Mouse (Mus musculus): Measurements from ENCODE around the gene Gpr158. TPM values are rescaled to one million over a fixed set of nuclear protein-coding genes. Genes with fewer than 3 reads are reported as not detected.

Gpr158 gene
- polyA plus RNA-seq, 1 experiment from 2014 or later = 5.3 TPM

GRCm38 (mm10) chr2:21864061-21864460 is 496.7 kb downstream of the Gpr158 start:
- Histone ChIP-seq H3K4me2 (no peak overlapping the region), H3K4me1 (no peaks in the 10 kb centered on the region), H3K9me3 (no peaks in the 10 kb centered on the region), H3K36me3 (replicated peaks) (no peaks in the 10 kb centered on the region), H3K27ac (no peak overlapping the region), H3K9ac (no peak overlapping the region), H3K27me3 (replicated peaks) (no peaks in the 10 kb centered on the region), H3K4me3 (no peak overlapping the region)
- no peak for ATAC-seq (replicated peaks)

Other genes with a start within 250 kb of the Gpr158 start
- gene Enkur, start 162.2 kb upstream of the Gpr158 start, polyA plus RNA-seq (2015; fragmentation: Nextera tagmentation; extraction: Ambion mirVana) = 5.2 and 6.1 TPM in 2 replicates
- 24.4 TPM in 2 replicates for gene Thnsl1, start 161.8 kb upstream of the Gpr158 start, polyA plus RNA-seq (2015; fragmentation: Nextera tagmentation; extraction: Ambion mirVana)